Mouse (Mus musculus) frontal cortex, postnatal 10 days (tissue): ENCODE measurements around the gene Vnn3.

Experiments used
- DNase-seq, 2 experiments: peaks; one replicate each; pipeline ENCODE4 v3.0.0; 2022; ENCODE audit warnings: low spot score in 2 of 2, mixed read lengths in 1 of 2

The Vnn3 gene

DNA sequence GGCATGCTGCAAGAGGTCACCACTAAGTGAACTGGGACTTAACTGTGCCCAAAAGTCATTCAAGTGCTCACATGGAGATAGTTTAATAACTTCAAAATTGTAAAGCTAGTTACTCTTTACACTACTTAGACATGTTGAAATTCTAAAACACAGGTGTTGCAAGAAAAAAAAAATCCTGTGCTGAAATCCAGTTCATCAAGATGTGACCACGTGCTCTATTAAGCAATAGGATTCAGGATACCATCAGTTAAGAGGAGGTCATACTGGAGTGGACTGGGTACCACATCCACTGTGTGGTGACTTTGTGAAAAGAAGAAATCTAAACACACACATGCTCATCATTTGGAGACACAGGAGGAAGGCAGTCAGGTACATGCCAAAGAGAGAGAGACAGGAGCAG, 41.7 kb downstream of the Vnn3 start:
- DNase-seq, result no peak

DNA sequence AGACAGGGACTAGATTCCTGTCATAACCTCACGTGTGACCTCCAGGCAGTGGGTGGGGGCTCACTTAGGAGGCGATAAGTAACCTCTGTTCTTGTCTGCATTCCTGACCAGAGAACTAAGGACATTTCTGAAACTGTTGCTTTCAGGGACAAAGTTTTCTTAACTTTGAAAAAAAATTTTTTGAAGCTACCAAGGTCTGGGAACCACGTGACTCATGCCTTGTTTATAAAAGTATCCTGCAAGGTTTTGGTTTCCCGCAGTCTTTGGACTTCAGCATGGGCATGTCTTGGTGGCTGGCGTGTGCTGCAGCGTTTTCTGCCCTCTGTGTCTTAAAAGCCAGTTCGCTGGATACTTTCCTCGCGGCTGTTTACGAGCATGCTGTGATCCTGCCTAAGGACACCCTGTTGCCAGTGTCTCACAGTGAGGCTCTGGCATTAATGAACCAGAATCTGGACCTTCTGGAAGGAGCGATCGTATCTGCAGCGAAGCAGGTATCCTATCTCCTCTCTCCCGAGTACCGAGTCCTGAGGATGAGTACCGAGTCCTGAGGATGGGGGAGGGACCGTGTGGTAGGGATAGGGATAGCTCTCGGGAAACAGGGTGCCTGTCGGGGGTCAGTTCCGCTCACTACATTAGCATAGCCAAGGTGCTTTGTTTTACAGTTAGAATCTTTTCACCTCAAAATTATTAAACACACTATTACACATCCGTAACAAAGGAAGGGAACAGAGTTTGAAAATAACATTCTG, 43.5 kb downstream of the Vnn3 start, which contains the start of gene Vnn1:
Gene Vnn1, plus strand, starts transcription at position 88 of the 749 bp plus-strand sequence.
- no peak for DNase-seq

DNA sequence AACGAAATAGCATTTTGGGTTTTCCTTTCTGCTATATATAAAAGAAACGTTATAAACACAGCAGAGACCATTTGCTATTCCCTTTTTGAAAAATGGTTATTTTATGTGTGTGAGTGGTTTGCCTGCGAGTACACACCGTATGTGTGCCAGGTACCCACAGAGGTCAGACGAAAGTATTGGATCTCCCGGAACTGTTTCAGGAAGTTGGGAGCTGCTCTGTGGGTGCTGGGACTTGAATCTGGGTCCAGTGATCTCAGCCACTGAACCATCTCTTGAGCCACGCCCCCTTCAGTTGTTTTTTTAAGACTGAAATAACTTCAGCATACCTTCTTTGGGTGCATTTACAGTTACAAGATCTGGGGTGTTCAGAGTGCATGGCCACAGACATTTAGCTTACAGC, 44.1 kb downstream of the Vnn3 start:
- DNase-seq, result no peak

GRCm38 (mm10) chr10:23901119-23901518, 49.9 kb downstream of the Vnn3 start:
- DNase-seq, result no peak

GRCm38 (mm10) chr10:23905661-23906060, 54.4 kb downstream of the Vnn3 start:
- no peak for DNase-seq
